Comparison of ENCODE assay signal across 10 mouse cellular contexts in the genomic region with DNA sequence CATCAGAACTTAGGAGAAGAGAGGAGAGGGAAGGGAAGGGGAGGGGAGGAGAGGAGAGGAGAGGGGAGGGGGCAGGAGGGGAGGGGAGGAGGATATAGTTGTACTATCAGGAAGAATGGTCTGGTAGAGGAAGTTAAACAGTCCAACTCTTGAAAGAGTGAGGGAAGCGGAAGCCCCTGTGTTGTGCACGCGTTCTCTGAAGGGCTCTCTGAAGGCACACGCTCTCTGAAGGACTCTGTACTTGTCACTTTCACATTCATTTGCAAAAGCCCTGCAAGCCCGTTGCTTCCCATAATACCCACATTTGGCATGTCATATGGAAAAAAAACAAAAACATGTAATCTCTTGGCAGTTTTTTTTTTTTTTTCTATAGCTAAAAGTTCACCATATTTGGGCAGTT.
DNase-seq lines count a peak whose midpoint lies in the region; ATAC-seq and TF ChIP-seq lines count a peak whose summit lies in the region.
"Had no signal": no experiment of that assay in that cellular context is flagged by ENCODE, and none has a peak within 500 bp of the region (broad histone marks: within the 10 kb centered on the region; RNA-seq: fewer than 3 reads in every experiment).

No protein-coding gene starts in this region.

- no peak for ATAC-seq in liver, embryonic 11.5 days (replicated peaks; ENCODE audit: low FRiP score)
- peak; percentile 87 for ATAC-seq in common myeloid progenitor, adult 5-6 weeks (replicated peaks; ENCODE audit: low read depth, poor library complexity, severe bottlenecking)
- peak; percentile 73 for ATAC-seq in megakaryocyte, adult 5-6 weeks (ENCODE audit: poor library complexity, severe bottlenecking)
- ATAC-seq in hindbrain, embryonic 12.5 days (ENCODE audit: low FRiP score): no peak
- no peak for ATAC-seq in hindbrain, embryonic 14.5 days (ENCODE audit: low FRiP score)

- H3K9me3 ChIP-seq in liver, embryonic 11.5 days (ENCODE audit: control insufficient read depth, low read length): no peaks in the 10 kb centered on the region
- no peaks in the 10 kb centered on the region for H3K9me3 ChIP-seq in hindbrain, embryonic 12.5 days (replicated peaks)
- H3K9me3 ChIP-seq in hindbrain, embryonic 14.5 days (ENCODE audit: control insufficient read depth, low read length): no peaks in the 10 kb centered on the region
- H3K9me3 ChIP-seq: G1E; limb, embryonic 12.5 days had no signal

- WGBS in liver, adult 2 months: 82% methylated on average over 5 of the region's 5 CpGs
- WGBS in liver, embryonic 11.5 days: 56% methylated on average over 5 of the region's 5 CpGs
- 87% methylated on average over 5 of the region's 5 CpGs for WGBS in hindbrain, embryonic 12.5 days
- 84% methylated on average over 5 of the region's 5 CpGs for WGBS in hindbrain, embryonic 14.5 days

- H3K79me2 ChIP-seq in liver, adult 2 months (ENCODE audit: control insufficient read depth, insufficient read depth, low read length): no peaks in the 10 kb centered on the region

- H3K4me2 ChIP-seq in liver, embryonic 11.5 days: no peak overlapping the region
- H3K4me2 ChIP-seq in hindbrain, embryonic 12.5 days (replicated peaks): no peak overlapping the region
- no peak overlapping the region for H3K4me2 ChIP-seq in hindbrain, embryonic 14.5 days (replicated peaks)
- H3K4me2 ChIP-seq: limb, embryonic 12.5 days had no signal

- TF ChIP-seq POLR2A in liver, adult 2 months (IDR thresholded peaks at IDR 0.05; ENCODE audit: extremely low read depth, insufficient read depth, low read length): no peak

- H3K4me1 ChIP-seq in liver, adult 2 months (ENCODE audit: control insufficient read depth, insufficient read depth, low read length): no peaks in the 10 kb centered on the region
- no peaks in the 10 kb centered on the region for H3K4me1 ChIP-seq in liver, embryonic 11.5 days (replicated peaks; ENCODE audit: control insufficient read depth, insufficient read depth, low read length)
- H3K4me1 ChIP-seq in hindbrain, embryonic 12.5 days: no peaks in the 10 kb centered on the region
- H3K4me1 ChIP-seq in hindbrain, embryonic 14.5 days (replicated peaks; ENCODE audit: control insufficient read depth, insufficient read depth, low read length): no peaks in the 10 kb centered on the region
- H3K4me1 ChIP-seq: limb, embryonic 12.5 days had no signal

- no peak overlapping the region for H3K9ac ChIP-seq in liver, adult 2 months (ENCODE audit: low read depth, low read length)
- no peak overlapping the region for H3K9ac ChIP-seq in liver, embryonic 11.5 days (ENCODE audit: low read depth, low read length)
- H3K9ac ChIP-seq in hindbrain, embryonic 12.5 days: no peak overlapping the region
- no peak overlapping the region for H3K9ac ChIP-seq in hindbrain, embryonic 14.5 days
- H3K9ac ChIP-seq: limb, embryonic 12.5 days had no signal

- H3K36me3 ChIP-seq in liver, adult 2 months (ENCODE audit: control insufficient read depth, insufficient read depth, low read length): no peaks in the 10 kb centered on the region
- no peaks in the 10 kb centered on the region for H3K36me3 ChIP-seq in liver, embryonic 11.5 days (ENCODE audit: control insufficient read depth, insufficient read depth, low read length)
- H3K36me3 ChIP-seq in hindbrain, embryonic 12.5 days: no peaks in the 10 kb centered on the region
- H3K36me3 ChIP-seq in hindbrain, embryonic 14.5 days (replicated peaks; ENCODE audit: control insufficient read depth, insufficient read depth): no peaks in the 10 kb centered on the region
- H3K36me3 ChIP-seq: limb, embryonic 12.5 days had no signal

- TF ChIP-seq CTCF in liver, adult 2 months (IDR thresholded peaks at IDR 0.05; ENCODE audit: low read depth, low read length): no peak

- peak; percentile 20 for DNase-seq in liver, adult 2 months (ENCODE audit: extremely low read depth, low read depth, low spot score)
- no peak for DNase-seq in liver, embryonic 11.5 days (ENCODE audit: low spot score)
- peak; percentile 21 to 29 for DNase-seq in thymus, postnatal 36 days
- DNase-seq in hindbrain, embryonic 14.5 days (ENCODE audit: low spot score): no peak
- DNase-seq: midbrain, embryonic 14.5 days had no signal

- no peaks in the 10 kb centered on the region for H3K27me3 ChIP-seq in liver, adult 2 months (ENCODE audit: control insufficient read depth, insufficient read depth, low read length)
- no peaks in the 10 kb centered on the region for H3K27me3 ChIP-seq in liver, embryonic 11.5 days (replicated peaks; ENCODE audit: control insufficient read depth, insufficient read depth, low read length)
- H3K27me3 ChIP-seq in hindbrain, embryonic 12.5 days: no peaks in the 10 kb centered on the region
- H3K27me3 ChIP-seq in hindbrain, embryonic 14.5 days (ENCODE audit: control insufficient read depth, insufficient read depth, low read length): no peaks in the 10 kb centered on the region
- H3K27me3 ChIP-seq: limb, embryonic 12.5 days had no signal

- no peak overlapping the region for H3K27ac ChIP-seq in liver, adult 2 months (replicated peaks; ENCODE audit: insufficient read depth, low read depth, low read length)
- no peak overlapping the region for H3K27ac ChIP-seq in liver, embryonic 11.5 days (ENCODE audit: low read depth, low read length)
- H3K27ac ChIP-seq in hindbrain, embryonic 12.5 days: no peak overlapping the region
- H3K27ac ChIP-seq in hindbrain, embryonic 14.5 days: no peak overlapping the region
- H3K27ac ChIP-seq: limb, embryonic 12.5 days had no signal

- no peak overlapping the region for H3K4me3 ChIP-seq in liver, adult 2 months (ENCODE audit: insufficient read depth, low read depth, low read length)
- no peak overlapping the region for H3K4me3 ChIP-seq in liver, embryonic 11.5 days (ENCODE audit: low read depth, low read length)
- H3K4me3 ChIP-seq in hindbrain, embryonic 12.5 days: no peak overlapping the region
- no peak overlapping the region for H3K4me3 ChIP-seq in hindbrain, embryonic 14.5 days (replicated peaks; ENCODE audit: low read length)
- H3K4me3 ChIP-seq: limb, embryonic 12.5 days had no signal

Comparison
In these comparisons a context has a peak if more than half of its experiments do, and no peak if none do; other contexts are left out.
1. DNase-seq: peak in liver, adult 2 months (single experiment) and thymus, postnatal 36 days (2 of 2); none in liver, embryonic 11.5 days (single experiment) and hindbrain, embryonic 14.5 days (single experiment).
2. ATAC-seq: peak in common myeloid progenitor, adult 5-6 weeks (single experiment) and megakaryocyte, adult 5-6 weeks (single experiment); none in liver, embryonic 11.5 days (single experiment), hindbrain, embryonic 12.5 days (single experiment) and hindbrain, embryonic 14.5 days (single experiment).